Mouse (Mus musculus): Measurements from ENCODE around the gene Fas. TPM values are rescaled to one million over a fixed set of nuclear protein-coding genes. Genes with fewer than 3 reads are reported as not detected.

Fas gene
- 91.5 and 112 TPM in 2 replicates for polyA plus RNA-seq (2015; fragmentation: Nextera tagmentation; extraction: Ambion mirVana)

DNA sequence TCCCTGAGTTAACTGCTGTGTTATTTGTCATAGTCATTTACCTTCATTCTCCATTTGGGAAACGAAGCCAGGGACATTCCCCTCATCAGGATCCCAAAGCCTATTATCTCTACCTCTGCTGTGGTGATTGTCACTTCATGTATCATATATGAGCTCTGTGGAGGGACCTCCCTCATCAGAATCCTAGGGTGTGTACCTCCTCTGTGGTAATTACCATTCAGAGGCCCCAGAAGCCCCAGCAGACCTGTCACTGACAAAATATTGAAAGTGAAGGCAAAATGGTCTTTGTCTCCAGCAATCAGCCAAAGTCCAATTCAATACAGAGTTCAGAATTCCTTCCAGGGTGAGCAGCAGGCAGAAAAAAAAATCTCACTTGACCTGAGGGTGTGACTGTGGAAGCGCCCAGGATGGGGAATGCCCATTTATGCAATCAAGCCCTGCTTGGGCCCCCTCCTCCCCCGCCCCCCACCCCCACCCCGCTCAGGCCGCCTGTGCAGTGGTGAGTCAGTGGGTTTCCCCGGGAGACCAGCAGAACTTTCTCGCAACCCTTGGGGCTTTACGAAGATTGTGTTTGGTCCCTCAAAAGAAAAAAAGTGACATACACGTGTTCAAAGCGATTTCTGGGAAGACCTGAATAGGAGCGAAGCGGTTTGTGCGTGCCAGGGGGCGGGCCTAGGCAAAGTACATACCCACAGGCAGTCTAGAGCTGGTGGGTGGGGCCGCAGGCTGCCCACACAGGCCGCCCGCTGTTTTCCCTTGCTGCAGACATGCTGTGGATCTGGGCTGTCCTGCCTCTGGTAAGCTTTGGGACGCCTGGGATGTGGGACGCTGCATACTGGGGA, at the start of gene Fas:
Gene Fas, plus strand, starts transcription at position 719 of the 842 bp plus-strand sequence.
- DNase-seq (ENCODE audit: low spot score) = peak; percentile 85

DNA sequence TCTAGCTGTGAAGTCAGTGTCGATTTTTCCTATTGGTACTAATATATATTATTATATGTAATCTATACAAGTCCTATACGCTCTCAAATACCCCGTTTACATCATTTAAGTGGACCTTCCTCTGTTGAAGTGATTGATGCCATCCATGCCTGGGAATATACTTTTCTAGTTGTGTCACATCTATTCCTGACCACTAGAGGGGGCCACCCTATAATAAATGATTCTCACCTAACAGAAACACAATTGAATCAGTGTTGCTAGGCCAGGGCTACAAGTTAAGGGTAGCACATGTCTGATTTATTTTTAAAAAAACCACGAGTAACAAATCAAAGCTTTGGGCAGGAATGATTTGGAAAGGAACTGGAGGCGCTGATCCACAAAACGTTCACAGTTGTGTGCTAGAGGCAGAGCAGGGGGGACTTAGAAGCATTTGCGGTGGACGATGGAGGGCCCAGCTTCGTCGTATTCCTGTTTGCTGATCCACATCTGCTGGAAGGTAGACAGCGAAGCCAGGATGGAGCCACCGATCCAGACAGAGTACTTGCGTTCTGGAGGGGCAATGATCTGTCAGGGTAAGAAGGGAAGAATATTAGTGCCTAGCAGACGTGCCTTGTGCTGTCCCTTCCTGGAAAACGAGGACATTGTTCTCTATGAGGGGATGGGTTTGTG, 49.1 kb upstream of the Fas start:
- peak; percentile 59 for DNase-seq (ENCODE audit: low spot score)

DNA sequence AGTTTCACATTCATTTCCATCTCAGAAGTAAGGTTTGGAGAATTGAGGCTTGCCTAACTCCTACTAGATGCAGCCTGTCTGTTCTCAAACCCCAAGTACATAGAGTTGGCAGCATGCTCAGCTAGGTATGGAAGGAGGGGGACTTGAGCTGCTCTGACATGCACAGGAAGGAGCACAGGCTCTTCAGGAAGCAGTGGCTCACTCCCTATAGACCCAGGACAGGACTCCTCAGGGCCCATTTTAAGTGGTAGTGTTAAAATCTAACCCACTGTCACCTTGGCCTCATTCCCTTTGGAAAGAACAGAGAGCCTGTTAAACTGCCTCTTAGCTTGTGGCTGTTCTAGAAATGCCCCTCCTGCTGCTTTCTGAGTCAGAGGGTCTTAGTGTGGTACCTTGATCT, 47.5 kb upstream of the Fas start:
- DNase-seq (ENCODE audit: low spot score) = no peak

DNA sequence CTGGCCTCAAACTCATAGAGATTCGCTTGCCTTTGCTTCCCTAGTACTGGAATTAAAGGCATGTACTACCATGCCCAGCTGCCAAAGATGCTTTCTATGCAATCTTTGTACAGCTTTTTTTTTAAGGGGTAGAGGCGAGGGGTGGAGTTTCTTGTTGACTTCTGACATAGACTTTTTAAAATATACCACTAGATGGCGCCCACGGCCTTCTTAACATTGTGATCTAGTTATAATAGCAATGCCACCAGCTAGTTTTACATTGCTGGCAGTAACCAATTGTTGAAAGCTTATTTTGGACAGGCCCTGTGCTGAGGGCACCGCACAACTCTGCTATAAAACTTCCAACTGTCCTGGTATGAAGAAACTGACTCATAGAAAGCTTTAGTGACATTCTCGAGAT, 46.4 kb upstream of the Fas start:
- peak; percentile 91 for DNase-seq (ENCODE audit: low spot score)

DNA sequence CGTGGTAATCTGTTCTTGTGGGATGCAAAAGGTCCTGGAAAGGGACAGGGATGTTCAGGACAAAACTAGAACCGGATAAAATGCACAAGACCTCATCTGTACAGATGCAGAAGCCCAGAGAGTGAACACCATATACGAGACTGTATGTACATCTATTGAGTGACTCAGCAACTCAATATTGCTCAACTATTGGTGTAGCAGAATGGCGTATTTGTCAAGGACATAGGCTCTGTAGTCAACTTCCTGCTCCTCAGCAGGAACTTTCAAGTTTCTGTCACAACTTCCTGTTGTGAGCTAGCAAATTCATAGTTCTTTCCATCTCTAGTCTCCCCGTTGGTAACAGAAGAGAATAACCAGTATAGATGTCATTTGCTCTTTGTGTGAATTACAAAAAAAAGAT, 41.9 kb upstream of the Fas start:
- DNase-seq (ENCODE audit: low spot score) = peak; percentile 72

DNA sequence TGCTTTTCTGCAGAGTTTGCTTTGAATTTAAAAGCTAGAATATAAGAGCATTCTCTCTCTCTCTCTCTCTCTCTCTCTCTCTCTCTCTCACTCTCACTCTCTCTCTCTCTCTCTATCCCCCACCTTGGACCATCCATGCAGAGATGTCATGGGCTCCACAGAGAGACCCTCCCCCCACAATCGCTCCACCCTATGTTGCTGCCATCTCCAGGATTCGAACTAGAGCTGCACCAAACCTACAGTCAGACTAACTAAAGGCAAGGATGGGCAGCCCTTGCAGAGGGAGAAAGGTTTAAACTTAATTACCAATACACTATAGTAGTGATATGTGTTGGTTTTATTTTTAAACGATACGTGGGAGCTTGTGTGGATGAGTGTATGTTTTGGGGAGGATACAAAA, 39.8 kb upstream of the Fas start:
- DNase-seq (ENCODE audit: low spot score) = no peak

DNA sequence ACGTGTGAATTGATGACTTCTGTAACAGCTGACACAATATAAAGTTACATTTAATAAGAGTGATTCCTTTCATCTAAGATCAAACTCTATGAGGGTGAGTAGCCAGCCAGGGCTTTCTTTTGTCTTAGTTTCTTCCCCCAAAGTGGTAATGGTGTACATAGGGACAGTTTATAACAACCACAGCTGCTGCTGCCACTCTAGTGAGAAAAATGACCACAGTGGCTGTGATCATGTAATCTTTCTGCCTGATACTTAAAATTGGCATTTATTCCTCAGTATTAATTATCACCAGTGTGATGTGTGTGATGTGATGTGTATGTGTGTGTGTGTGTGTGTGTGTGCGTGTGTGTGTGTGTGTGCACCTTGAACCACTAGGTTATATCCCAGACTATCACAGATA, 38.6 kb upstream of the Fas start:
- DNase-seq (ENCODE audit: low spot score) = no peak

DNA sequence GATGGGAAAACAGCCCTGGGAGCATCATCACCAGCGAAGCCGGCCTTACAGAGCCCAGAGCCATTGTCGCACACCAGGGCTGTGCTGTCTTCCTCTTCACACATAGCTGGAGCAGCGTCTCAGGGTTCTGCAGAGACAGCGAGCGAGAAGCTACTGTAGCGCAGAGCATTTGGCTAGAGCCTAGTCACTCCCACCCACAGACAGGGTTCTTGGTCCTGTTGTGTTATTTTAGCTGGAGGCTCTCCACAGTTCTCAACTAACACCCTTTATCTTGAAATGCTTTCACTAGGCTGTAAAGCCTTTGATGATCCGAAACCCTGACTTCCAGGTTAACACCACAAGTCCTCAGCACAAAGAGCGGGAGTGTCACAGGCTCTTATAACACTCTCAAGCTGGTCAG, 38.0 kb upstream of the Fas start:
- DNase-seq (ENCODE audit: low spot score) = no peak

DNA sequence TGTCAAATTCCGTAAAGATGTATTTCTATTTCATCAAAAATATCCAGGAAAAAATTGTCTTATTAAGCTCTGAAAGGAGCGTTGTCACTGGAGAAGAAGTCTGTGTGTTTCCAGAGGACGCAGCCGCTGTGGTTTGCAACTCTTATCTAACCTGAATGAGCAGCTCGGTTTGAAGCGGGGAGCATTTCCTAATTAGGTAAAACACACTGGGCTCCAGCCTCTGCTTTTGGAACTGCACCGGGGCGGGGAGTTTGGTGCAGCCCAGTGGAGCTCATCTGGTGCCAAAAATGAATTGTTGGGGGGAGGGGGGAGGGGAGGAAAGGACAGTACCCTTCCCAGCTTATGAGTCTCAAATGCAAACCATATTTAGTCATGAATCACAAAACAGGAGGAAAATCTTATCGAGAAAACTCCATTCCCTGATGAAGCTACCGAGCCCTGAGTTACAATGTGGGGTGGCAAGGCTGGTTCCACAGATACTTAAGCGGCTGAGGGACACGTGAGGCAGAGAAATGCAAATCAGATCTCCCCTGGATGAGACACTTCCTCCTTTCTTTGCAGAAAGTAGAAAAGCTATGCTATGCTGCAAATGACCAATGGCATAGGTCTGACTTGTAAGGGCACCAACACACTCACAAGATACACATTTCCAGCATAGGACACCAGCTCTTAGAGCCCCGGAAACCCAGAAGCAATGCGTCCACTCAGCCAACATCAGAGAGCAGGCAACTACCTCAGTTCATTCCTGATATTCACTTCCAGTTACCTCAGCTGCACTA, 36.2 kb upstream of the Fas start:
- peak; percentile 33 for DNase-seq (ENCODE audit: low spot score)

DNA sequence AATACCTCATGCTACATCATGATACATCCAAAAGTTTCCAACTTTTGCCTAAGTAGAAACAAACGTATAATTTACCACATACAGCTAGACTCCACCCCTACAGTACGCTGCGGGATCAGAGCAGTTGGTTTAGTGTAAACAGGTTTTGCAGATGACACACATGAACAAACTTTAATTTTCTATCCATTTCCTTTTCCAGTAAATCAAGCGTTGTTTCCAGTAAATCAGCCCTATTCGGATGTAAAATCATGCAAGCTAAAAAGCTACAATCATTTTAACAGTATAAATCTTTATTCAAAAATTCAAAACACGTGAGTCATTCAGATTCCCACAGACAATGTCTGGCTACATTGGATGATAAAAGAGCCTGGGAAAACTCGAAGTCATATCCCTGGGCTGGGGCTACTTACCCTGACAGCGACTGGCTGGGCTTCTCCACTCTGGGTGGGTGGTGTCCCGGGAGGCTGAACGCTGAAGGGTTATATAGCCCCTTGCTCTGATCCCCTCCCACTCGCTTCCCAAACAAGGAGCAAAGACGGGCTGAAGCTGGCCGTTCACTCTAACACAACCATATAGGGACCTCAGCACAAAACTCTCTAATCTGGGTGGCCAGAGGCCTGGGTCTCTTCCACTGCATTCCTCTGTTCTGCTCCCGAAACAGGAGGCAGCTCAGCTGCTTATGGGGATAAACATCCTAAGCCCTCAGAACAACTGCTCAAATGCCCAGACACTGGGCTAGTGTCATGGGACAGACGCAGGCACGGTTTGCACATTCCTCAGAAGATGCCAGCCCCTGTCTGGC, 35.4 kb upstream of the Fas start, which contains the start of gene Acta2:
Gene Acta2, minus strand, starts transcription at position 711 of the 802 bp plus-strand sequence.
- DNase-seq (ENCODE audit: low spot score) = no peak

DNA sequence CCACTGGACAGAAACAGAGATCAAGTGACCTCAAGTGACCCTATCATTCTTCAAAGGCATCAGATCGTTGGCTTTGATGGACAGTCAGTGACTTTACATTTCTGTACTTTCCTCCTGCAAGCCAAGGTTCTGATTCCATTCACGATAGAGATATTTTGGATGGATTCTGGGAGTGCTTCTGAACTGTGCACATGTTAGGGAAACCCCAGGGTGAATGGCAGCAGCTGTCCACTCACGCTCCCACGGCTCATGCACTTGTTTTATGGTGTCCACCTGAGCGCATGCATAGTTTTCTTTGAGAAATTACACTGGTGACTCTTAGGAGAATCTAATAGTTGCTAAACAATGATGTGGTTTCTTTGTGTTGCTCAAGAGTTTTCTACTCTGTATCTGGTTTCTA, 34.3 kb upstream of the Fas start:
- no peak for DNase-seq (ENCODE audit: low spot score)

DNA sequence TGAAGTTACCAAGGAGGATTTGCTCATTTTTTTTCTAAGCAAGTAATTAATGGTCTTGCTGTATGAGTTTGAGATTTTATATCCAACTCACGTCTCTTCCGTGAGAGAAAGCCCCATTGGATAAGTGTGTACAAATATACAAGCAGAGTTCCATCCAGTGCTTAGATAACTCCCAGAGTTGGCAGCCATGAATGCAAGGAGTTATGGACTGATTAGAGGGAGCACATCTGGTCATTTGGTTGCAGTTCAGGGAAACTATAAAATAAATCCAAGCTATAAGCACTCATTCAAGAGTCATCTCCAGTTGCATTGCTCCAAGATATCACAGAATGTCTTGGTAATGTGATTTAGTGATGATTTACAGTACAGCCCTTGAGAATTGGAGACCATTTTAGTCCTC, 33.5 kb upstream of the Fas start:
- no peak for DNase-seq (ENCODE audit: low spot score)

DNA sequence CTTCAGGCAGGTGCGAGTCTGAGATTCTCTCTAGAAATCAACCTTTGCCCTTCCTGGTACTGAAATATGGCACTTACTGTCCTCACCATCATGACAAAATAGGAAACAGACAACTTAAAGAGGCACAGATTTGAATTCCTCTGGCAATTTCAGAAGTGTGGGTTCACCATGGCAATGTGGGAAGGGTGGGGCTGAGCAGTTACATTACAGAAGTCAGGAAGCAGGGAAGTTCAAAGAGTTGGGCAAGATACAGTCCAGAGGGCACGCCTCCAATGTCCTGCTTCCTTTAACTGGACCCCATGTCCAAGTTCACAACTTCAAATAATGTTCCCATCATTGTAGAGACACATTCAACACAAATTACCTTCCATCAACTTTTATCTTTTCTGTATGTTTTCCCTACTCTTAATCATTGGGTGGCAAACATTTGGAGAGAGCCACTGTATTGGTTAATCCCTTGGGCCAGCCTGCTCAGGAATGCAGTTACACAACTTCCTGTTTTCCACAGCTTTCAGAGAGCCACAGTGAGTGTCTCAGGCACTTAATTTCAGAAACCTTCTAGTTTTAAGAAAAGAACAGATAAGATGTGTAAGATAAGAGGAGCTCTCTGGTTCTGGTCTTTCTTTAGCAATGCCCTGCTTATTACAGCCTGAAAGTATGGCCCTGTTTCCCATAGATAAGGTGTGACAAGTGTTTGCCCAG, 28.0 kb upstream of the Fas start:
- DNase-seq (ENCODE audit: low spot score) = no peak

DNA sequence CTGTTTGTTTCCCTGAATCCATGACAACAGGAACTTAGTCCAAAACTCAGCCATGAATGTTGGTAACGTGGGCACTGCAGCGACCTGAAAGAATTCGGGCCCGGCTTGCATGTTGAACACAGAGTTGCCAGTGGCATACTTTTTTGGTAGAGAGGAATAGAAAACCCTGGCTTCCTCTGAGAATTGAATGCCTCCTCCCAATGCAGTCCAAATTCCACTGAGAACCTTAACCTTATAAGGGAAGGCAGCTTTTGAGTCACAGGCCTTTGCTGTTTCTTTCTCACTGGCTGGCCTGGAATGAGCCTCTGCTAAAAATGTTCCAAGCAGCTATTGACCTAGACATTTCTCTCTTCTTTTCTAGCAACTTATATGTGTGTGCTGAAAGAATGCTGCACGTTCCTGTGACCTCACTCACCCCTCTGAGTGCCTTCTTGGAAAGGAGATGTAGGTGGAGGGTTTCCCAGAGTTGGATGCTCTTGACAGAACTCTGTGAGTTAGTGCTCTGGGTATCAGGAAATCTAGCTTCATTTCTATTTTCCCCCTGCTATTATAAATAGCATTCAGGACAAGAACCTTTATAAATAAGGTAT, 24.8 kb upstream of the Fas start:
- DNase-seq (ENCODE audit: low spot score) = no peak

DNA sequence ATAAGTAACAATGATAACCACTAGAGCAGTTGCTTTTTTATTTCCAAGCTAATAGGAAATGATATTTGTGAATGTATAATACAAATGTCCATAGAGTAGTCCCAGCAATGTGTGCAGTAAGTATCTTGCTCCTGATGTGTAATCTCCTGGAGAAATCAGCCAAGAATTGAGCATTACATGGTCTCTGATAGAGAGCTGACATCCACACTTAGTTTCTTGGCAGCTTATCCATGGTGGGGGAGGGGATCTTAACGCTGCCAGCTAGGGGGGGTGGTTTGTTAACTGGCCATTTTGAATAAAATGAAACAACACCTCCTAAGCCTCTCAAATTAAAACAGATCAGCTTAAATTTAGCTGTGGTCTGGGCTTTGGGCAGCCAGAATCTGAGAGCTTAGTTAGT, 21.5 kb upstream of the Fas start:
- no peak for DNase-seq (ENCODE audit: low spot score)

DNA sequence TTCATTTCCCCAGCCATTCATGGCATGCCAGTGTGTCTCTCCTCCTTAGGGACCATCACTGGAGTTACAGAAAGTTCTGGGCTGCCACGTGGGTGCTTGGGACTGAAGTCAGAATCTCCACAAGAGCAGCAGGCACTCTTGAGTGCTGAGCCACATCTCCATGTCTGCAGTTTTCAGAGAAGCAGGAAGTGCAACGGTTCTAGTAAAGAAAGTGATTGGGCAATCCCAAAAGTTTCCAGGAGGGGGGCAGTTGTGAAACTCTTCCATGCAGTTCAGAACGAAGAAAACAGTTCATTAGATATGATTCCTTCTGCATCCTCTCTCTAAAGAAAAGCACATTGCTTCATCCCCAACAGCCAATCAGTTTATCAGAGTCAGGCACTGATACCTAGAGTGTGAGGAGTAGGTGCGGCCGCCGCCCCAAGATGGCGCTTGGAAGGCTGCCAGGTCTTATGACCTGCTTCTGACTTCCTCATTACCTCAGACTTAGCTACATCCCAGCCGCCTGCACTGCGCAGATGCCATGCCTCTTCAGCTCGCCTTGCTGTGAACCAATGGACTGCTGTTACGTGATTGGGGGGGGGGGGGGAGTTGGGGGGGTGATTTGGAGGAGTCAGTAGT, 20.2 kb upstream of the Fas start:
- no peak for DNase-seq (ENCODE audit: low spot score)

DNA sequence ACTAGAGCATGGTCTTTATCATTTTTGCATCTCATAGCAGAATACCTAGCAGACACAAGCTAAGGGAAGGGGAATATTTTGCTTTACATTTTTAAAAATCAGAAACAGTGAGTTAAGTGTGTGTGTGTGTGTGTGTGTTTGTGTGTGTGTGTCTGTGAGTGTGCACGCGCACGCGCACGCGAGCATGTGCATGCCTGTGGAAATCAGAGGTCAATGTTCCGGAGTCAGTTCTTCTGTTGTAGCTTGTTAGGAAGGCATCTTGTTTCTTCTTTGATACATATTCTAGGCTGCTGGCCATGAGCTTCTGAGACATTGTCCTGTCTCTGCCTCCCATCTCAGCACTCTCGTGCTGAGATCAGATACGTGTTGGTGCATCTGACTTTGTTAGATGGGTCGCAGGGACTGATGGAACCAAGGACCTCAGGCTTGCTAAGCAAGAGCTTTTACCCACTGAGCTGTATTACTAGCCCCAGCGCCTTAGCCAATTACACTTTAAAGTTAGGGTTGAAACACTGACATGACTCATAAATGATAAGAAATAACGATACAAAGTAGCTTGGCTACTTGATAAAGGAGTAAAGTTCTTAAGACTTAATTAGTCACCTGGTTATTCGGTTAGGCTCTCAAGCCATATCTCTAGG, 19.5 kb upstream of the Fas start:
- no peak for DNase-seq (ENCODE audit: low spot score)

DNA sequence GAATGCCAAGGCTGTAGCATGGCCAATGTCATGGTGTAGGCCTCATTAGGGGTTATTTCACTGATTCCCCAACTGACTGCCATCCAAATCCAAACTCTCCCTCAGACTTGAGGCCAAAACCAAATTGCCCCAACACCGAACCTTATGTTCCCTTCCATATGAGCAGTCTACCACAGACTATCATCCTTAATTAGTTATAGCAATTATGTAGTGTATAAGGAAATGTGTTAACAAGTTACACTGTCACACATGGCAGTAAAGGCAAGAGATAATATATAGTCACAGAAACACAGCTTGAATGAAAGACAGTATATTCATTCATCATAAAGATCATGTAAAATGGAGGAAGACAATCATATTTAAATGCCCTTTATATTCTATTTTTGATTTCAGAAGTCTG, 17.4 kb upstream of the Fas start:
- DNase-seq (ENCODE audit: low spot score) = no peak

DNA sequence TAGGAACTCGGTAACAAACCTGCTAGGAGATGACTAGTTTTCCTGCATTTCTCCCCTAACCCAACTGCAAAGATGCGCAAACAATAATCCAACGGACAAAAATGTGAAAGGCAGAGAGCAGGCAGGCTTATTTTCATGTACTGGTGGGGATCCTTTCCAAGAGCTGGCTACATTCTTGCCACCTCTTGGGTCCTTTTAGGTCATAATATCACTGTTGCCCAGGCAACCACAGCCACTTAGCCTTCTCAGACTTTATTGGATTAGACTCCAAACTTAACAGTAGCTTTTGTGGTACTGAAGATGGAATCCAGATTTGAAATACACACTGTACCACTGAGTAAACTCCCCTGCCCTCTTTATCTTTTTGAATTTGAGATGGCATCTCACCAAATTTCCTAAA, 12.4 kb upstream of the Fas start:
- DNase-seq (ENCODE audit: low spot score) = no peak
